Mouse (Mus musculus) spleen, postnatal 14 days (tissue): ENCODE results near the gene Nrd1.

ENCODE experiments used
- DNase-seq, 2 experiments: peaks; one replicate each; pipeline ENCODE4 v3.0.0; 2021 to 2022; ENCODE audit warnings: low spot score in 2 of 2

Gene Nrd1

DNA sequence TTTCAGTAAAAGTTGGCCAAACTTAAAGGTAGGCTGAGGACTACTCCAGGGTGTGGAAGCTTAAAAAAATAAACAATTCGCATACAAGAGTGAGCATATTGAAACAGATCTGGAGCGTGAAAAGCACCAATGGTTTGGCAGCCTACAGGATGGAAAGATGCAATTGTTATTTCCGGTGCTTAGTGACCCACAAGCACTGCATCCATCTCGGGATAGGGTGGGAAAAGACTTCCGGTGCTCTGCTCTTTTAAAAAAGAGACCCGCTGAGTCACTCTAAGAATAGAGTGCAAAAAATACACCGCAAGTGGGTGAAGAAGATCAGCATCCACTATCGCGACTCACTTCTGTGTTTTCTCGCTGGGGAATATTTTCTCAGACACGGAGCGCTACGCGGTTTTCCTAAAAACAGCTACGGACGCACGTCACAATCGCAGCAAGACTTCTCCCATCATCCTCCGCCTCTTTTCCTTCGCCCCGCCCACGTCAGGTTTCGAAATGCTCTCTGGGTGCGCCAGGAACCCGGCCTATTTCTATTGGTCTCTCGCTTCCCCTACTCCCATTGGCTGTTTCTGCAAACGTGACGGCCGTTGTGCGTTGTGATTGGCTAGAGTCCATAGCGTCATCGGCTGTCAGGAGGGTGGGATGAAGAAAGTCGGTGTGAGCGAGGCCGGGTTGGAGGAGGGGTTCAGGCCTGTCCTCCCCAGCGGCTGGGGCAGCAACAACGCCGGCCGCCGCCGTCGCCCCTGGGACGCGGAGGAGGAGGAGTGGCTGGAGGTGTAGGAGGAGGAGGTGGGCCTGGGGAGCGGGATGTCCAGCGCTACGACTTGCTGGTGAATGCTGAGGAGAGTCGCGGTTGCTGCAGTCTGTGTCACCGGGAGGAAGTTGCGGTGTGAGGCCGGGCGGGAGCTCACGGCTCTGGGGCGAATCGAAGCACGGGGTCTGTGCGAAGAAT, at the start of gene Nrd1:
TSS of gene Nrd1 (plus strand) at position 657 of the 952 bp plus-strand sequence.
- peak; percentile 97 to 98 for DNase-seq

DNA sequence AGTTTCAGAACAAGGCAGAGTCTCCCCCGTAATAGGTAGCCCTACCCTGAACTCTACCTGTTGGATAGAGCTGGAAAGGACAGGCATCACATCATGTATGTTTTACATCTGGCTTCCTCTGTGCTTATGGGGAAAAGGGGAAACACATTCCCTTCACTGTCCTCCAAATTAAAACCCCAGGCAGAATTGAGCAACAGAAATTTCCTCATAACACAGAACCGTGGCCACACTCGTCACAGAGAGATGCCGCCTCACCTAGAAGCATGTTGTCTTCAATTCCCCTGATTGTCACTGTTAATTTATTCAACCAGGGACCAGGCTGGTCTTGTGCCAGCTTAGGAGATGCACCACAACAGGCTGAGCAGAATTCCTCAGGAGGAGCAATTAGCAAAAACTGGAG, 48.8 kb upstream of the Nrd1 start:
- no peak for DNase-seq

DNA sequence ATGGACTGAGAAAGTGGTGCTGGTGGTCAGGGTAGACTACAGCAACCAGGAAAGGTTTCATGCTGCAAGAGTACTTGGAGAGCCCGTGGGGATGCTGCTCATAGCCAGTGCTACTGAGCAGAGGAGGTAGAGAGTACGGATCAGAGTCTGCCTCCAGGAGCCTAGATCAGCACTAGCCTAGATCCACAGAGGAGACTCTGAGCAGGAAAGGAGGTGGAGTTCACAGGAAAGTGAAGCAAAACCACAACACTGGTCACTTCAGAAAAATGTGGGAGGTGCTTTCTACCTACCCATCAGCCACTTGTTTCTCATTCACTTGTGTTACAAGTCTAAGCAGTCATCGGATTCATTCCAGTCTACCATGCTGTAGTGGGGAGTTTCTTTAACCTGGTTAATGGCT, 40.8 kb upstream of the Nrd1 start:
- DNase-seq = no peak

DNA sequence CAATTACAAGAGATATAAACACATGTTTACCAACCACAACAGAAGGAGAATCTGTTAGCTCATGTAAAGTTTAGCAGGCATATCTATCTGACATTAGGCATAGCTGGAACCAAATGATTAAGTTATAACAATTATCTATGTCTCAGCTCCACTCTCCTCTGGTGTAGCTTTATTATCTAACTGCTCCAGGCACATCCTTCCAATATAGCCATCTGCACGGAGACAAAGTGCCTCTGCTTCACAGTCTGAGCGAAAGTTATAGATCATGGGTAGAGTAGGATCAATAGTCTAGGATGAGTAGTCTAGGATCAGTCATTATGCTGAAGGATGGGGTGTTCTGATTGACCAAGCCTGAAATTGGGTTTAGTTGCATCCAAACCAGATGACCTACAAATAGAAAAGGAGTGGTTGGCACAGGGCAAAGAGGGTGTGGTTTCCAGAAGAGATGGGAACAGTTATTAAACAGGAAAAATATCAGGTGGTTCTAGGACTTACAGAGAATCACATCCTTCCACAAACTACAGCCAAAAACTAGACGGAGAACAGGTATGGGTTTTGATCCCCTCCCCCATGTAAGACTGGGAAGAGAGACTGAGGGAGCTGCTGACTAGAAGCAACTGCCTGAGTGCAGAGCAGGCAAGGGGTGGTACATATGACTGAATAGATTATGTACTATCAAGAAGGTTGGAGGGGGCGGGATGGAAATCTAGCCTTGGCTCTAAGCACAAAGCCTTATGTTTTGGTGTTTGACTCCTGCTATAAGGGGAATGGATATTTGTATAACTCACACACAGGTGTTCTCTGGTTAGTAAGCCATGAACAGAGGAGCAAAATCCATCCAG, 39.6 kb upstream of the Nrd1 start:
- DNase-seq = no peak

DNA sequence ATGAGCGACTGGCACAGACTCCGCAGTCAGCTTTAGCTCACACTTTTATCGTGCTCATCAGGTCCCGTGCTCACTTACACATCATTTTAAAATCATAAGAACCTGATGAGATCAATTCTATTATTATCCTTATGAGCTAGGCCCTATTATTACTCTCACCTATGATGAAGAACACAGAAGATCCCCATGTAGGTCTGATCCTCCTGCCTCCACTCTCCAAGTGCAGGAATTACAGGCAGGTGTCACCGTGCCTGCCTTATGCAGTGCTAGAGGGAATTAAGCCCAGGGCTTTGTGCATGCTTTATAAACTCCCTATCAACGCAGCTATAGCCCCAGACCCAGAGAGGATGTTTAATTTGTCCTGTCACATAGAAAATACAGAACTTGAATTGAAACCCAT, 37.4 kb upstream of the Nrd1 start:
- no peak for DNase-seq

DNA sequence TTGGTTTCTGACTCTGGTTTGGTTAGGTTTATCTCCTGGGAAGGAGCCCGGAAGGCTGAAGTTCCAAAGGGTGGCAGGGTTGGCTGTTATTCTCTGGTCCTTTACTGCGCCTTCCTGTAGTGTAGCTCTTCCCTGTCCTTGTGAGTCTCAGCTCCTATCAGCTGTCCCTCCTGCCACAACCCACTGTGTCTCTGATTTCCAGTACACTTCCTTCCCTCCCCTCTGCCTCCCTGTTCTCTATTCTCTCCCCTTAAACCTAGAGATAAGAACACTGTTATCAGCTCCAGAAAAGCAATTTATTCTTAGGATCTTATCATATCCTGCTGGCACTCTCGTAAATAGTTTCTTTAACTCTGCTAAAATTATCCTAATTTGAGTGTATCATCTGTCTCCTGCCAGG, 30.9 kb upstream of the Nrd1 start:
- no peak for DNase-seq

DNA sequence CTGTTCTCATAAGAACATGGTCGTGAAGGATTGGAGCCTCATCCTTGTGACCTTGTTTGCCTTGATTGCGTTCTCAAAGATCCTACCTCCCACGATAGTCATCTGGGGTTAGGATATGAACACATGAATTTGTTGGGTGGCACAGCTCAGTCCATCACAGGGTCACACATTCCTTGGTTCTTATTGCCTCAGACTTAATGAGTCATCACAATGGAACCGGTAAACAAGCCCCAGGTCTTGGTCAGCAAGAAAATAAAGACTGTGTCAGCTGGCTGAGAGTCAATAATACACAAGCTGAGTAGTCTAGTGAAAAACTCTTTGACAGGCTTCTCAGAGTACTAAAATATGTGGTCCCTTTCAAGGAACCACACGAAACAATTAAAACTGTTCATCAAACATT, 29.4 kb upstream of the Nrd1 start:
- no peak for DNase-seq

DNA sequence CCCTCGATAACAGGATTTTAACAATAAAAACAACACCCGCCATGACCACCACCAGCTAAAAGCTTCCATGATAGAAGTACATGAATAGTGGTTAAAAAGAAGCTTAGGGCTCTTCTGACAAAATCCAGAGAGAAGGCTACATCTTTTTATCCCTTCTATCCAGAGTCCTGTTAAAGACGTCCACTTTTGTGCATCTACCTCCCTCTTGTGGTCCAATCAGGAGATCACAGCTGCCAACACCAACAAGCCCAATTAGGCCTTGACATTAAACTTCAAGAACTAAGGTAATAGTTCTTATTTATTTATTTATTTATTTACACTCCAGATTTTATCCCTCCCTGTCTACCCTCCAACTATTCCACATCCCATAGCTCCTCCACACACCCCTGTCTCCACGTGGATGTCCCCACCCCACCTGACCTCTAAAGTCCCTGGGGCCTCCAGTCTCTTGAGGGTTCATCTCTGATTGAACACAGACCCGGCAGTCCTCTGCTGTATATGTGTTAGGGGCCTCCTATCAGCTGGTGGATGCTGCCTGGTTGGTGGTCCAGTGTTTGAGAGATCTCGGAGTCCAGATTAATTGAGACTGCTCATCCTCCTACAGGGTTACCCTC, 23.9 kb upstream of the Nrd1 start:
- DNase-seq = peak in 1 of 2 experiments; percentile 16

DNA sequence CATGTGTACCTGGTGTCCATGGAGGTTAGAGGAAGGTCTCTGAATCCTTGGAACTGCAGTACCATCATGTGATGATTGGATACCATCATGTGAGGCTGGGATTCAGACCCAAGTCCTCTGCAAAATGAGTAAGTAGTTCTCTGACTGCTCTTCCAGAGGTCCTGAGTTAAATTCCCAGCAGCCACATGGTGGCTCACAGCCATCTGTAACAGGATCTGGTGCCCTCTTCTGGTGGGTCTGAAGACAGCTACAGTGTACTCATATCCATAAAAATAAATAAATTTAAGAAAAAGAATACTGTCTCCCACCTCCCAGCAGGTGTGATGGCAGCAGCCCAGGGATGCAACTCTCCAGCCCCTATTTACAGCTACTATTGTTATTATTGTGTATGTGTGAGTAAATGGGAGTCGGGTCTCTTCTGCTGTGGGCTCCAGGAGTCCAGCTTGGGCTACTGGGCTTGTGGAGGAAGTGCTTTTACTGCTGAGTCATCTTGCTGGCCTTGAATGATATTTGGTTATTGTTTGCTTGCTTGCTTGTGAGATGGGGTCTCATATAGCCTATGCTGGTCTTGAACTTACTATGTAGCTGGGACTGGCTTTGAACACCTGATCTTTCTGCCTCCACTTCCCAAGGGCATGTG, 13.5 kb upstream of the Nrd1 start:
- DNase-seq = no peak

DNA sequence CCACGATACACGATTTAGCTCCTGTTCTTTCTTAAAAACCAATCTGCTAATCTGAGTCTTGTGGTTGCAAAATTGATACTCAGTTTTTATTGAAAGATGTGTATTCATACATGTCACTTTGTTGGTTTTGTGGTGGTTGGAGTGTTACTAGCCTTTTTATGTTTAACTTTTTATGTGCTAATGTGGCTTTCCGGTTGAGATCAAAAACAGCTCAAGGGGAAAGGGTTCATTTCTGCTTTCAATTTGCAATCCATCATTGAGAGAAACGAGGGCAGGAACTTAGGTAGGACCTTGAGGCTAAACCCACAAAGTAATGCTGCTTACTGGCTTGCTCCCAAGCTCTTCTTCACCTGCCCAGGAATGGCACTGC, 13.0 kb upstream of the Nrd1 start:
- DNase-seq = no peak

DNA sequence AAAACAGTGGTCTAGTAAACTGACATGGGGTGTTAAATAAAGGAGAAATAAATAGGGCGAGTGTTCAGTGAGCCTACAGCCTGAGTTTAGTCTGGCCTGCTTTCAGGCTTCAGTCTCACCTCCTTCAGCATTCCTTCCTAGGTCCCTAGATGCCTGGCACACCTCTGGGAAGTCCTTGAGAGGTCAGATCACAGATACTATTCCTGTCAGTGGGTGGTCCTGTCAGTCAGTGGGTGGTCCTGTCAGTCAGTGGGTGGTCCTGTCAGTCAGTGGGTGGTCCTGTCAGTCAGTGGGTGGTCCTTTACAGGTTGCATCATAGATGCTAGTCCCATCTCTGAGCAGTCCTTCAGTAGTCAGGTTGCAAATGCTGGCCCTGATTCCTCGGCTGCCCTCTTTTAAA, 11.0 kb upstream of the Nrd1 start:
- no peak for DNase-seq

DNA sequence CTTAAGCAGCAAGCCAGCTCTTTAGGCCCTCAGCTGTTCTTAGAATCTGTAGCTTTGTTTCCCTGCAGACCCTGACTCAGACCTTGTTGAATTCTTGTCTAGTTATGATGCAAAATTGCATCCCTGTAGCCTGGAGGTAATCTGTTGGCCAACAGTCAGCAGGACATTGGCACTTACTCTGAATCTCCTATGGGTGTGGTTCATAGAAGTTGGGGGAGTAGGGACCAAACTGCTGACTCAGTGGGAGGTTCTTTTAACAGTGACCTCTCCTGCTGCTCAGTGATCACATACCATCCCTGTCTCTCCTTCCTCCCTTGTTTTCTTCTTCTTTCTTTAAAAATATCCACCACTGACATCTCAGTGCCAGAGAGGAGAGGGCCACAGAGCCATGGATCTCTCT, 10.4 kb upstream of the Nrd1 start:
- no peak for DNase-seq

DNA sequence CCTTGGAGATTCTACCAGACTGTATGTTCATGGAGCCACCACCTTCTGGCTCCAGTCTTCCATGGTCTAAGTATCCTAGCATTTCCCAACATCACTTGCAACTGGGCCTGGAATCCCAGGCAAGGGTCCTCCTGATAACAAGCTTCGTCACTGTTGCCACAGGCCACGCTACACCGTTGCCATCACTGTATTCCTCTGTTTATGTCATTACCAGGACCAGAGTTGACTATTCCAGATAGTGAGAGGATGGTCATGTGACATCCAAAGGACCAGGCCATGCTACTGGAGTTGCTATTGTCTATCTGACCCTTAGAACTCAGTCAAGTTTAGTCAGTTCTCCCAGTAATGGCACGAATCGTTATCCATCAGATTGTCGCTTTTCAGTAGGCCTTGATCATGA, 9.9 kb upstream of the Nrd1 start:
- no peak for DNase-seq

DNA sequence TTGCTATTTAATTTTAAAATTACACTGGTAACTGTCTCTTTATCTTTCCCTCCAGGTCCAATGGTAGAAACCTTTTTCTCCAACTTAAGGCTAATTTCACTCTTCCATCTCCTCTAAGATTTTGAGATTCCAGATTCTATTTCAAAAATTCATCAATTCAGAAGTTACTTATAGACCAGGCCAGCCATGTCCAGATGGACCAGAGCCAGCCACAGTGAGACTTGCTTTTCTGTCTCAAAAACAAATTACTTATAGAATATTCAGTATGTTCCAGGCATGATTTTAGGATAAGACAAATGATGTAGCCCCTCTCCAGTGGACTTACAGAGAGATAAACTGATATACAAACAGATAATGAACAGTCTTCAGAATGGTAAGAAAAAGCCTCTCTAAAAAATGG, 8.6 kb upstream of the Nrd1 start:
- DNase-seq = no peak

DNA sequence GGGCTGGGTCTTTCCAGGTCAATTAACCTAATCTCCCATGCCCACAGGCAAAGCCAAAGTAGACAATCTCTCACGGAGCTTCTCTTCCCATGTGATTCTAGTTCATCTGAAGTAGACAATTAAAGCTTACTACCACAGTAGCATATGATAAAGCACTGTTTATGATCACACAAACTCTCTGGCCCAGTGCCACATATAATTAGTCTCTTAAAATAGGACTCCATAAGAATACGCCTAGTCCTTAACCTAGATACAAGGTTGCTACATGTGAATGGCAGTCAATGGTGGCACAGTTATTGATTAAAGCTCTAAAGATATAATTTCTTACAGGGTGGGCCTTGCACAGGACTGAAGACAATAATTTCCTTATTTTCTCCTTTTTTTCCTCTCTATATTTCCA, 7.5 kb upstream of the Nrd1 start:
- no peak for DNase-seq

DNA sequence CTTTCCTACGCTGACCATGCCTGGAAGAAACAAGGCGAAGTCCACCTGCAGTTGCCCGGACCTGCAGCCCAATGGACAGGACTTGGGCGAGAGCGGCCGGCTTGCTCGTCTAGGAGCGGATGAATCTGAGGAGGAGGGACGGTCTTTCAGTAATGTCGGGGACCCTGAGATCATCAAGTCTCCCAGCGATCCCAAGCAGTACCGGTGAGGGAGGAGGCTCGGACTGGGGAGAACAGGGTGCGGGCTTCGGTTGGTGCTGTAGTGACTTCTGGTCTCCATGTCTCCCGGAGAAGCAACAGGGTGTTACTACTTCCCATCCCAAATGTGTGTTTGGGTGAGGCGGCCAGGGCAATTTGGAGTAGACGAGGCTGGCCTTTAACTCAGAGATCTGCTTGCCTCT, 506 bp downstream of the Nrd1 start:
- DNase-seq = peak in 1 of 2 experiments; percentile 12

DNA sequence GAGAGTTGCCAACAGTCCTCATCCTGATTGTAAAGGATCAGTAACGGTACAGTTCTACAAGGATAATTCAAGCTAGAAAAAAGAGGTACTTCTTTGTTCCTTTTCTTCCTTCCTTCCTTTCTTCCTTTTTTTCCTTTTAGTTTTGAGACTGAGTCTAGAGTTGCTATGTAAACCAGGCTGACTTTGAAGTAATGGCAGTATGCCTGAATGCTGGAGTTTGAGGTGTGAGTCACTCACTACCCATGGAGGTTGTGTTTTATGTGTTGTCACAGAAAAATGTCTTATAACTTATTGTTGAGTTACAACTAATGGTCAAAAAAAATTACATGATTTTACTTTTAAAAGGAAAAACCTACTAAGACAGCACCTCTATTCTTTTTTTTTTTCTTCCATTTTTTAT, 7.6 kb downstream of the Nrd1 start:
- DNase-seq = no peak

DNA sequence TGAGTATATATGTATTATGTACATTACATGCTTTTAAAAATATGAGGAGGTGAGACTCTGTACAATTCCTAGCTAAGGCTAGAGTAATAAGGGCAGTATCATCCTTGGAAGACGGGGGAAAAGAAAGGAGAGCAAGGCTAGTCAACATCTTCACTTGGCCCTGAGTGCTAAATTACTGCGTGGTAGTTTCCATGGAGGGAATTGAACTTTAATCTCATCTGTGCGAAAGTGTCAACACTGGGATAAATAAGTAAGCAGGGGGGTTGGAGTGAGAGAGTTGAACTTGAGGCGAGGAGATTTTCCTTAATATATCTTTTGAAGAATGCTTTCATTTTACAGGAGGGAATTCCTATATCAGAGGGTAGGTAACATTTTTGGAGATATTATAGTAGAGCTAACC, 13.6 kb downstream of the Nrd1 start:
- no peak for DNase-seq

DNA sequence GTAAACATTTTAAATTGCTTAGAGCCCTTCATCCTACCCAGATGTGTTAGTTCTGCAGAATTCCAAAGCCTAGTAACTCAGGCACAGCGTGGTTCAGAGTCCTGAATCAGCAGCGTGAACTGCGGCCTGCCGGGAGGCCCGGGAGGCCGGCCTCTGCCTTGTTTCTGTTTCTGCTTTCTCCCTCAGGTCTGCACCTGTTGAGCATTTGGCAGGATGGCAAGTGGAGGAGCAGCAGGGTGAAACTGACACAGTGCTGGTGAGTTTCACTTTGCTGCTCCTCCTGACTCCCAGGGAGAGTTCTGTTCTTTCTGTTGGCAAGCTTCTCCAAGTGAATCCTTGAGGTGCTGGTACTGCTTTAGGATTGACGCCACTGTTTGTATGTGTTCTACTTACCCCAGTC, 17.0 kb downstream of the Nrd1 start:
- no peak for DNase-seq

DNA sequence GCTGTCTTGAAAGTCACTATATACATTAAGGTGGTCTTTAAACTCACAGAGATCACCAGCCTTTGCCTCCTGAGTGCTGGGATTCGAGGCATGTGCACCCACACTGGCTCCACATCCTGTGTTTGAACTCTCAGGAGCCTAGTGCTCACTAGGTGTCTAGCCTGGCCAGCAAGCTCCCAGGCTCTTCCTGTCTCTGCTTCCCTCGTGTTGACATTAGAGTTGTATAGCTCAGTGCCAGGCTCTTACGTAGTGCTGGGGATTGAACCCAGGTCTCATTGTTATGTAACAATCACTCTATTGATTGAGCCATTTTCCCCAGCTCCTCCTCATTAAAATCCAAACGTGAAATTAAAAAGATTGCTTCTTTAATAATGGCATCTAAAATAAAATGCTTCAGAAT, 18.8 kb downstream of the Nrd1 start:
- DNase-seq = no peak

DNA sequence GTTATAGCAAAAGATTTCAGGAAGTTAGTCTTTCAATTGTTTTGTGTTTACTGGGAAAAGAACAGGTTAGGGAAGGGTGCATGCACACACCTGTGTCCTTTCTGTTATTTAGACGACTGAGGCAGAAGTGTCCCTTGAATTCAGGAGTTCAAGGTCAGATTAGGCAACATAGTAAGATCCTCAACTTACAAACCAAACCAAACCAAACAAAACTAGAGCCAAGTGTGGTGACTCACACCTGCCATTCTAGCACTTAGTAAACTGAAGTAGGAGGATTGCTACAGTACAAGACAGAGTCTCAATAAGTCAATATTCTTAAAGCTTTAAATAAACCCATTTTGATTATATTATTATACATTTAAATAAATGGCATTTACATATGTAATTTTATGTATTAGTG, 21.5 kb downstream of the Nrd1 start:
- DNase-seq = no peak

DNA sequence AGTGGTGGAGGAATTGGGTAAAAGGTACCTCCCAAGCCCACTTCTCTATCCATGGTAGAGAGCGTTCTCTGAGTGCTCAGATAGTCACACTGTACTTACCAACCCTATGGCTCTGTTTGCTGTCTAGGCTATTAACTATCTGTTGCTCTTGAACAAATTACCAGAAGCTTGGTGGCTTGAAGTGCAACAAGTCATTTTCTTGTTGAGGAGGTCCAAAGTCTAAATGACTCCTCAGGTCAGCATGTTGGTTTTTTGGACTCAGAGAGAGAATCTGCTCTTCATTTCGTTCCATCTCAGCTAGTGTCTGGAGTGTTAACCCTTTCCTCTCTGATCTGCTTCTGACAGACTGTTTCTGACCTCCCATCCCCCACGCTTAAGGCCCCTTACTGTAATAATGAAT, 24.6 kb downstream of the Nrd1 start:
- DNase-seq = no peak
